Mouse (Mus musculus): ENCODE data around the gene Gm973. TPM values are rescaled to one million over a fixed set of nuclear protein-coding genes. Genes with fewer than 3 reads are reported as not detected.

Gm973 gene
- polyA plus RNA-seq, 1 experiment from 2014 or later: 0.43 TPM

- H3K27ac ChIP-seq: peak overlapping the region; percentile 70
- H3K9ac ChIP-seq: no peak overlapping the region
- ATAC-seq: peak; percentile 93
- H3K4me1 ChIP-seq (replicated peaks): peaks cover 20% of the 10 kb centered on the region
- H3K36me3 ChIP-seq: no peaks in the 10 kb centered on the region
- no peaks in the 10 kb centered on the region for H3K9me3 ChIP-seq
- H3K4me2 ChIP-seq (replicated peaks): no peak overlapping the region; the same call in 1 of the 2 replicates
- no peak overlapping the region for H3K4me3 ChIP-seq (replicated peaks)
- H3K27me3 ChIP-seq (replicated peaks): no peaks in the 10 kb centered on the region; the same call in 1 of the 2 replicates
- WGBS: 11% methylated on average over 8 of the region's 8 CpGs
These were observed 64.2 kb downstream of the Gm973 start for GRCm38 (mm10) chr1:59580131-59580751.

- no peak overlapping the region for H3K4me2 ChIP-seq (replicated peaks)
- WGBS: 69% methylated on average over 3 of the region's 3 CpGs
- H3K9ac ChIP-seq: no peak overlapping the region
- no peaks in the 10 kb centered on the region for H3K36me3 ChIP-seq
- H3K4me3 ChIP-seq (replicated peaks): no peak overlapping the region
- ATAC-seq: no peak
- H3K27ac ChIP-seq: peak overlapping the region; percentile 70
- H3K4me1 ChIP-seq (replicated peaks): peaks cover 20% of the 10 kb centered on the region
- no peaks in the 10 kb centered on the region; the same call in 1 of the 2 replicates for H3K27me3 ChIP-seq (replicated peaks)
- H3K9me3 ChIP-seq: no peaks in the 10 kb centered on the region
These were observed 64.8 kb downstream of the Gm973 start for GRCm38 (mm10) chr1:59580880-59581279.

GRCm38 (mm10) chr1:59584656-59585410 is 68.8 kb downstream of the Gm973 start:
- Histone ChIP-seq H3K9ac (no peak overlapping the region), H3K27ac (no peak overlapping the region), H3K4me2 (replicated peaks) (peak overlapping the region; percentile 39), H3K4me3 (replicated peaks) (no peak overlapping the region), H3K9me3 (no peaks in the 10 kb centered on the region), H3K4me1 (replicated peaks) (peaks cover 10% of the 10 kb centered on the region), H3K27me3 (replicated peaks) (no peaks in the 10 kb centered on the region), H3K36me3 (no peaks in the 10 kb centered on the region)
- ATAC-seq: peak; percentile 26; the same call in 1 of the 2 replicates
- 22% methylated on average over 18 of the region's 18 CpGs for WGBS

- H3K9ac ChIP-seq: no peak overlapping the region
- WGBS: 54% methylated on average over 1 of the region's 1 CpGs
- no peak overlapping the region for H3K27ac ChIP-seq
- H3K4me2 ChIP-seq (replicated peaks): no peak overlapping the region
- H3K4me3 ChIP-seq (replicated peaks): no peak overlapping the region
- no peaks in the 10 kb centered on the region for H3K36me3 ChIP-seq
- 0 out of 2 replicates have a peak, but pooled peaks cover 4% of the 10 kb centered on the region for H3K4me1 ChIP-seq (replicated peaks)
- H3K9me3 ChIP-seq: no peaks in the 10 kb centered on the region
- H3K27me3 ChIP-seq (replicated peaks): peaks cover 3% of the 10 kb centered on the region; the same call in 1 of the 2 replicates
- ATAC-seq: no peak
These were observed 73.2 kb downstream of the Gm973 start for GRCm38 (mm10) chr1:59589271-59589670.

- H3K4me2 ChIP-seq (replicated peaks): no peak overlapping the region; the same call in 1 of the 2 replicates
- no peaks in the 10 kb centered on the region for H3K36me3 ChIP-seq
- H3K9ac ChIP-seq: no peak overlapping the region
- ATAC-seq: no peak
- H3K4me1 ChIP-seq (replicated peaks): 0 out of 2 replicates have a peak, but pooled peaks cover 4% of the 10 kb centered on the region
- 27% methylated on average over 10 of the region's 10 CpGs for WGBS
- no peak overlapping the region; the same call in 1 of the 2 replicates for H3K4me3 ChIP-seq (replicated peaks)
- H3K27ac ChIP-seq: no peak overlapping the region
- no peaks in the 10 kb centered on the region for H3K9me3 ChIP-seq
- H3K27me3 ChIP-seq (replicated peaks): peaks cover 3% of the 10 kb centered on the region; the same call in 1 of the 2 replicates
These were observed 76.3 kb downstream of the Gm973 start for GRCm38 (mm10) chr1:59592359-59592758.

GRCm38 (mm10) chr1:59592876-59593275 is 76.8 kb downstream of the Gm973 start:
- ATAC-seq: 0 out of 2 replicates have a peak, but pooled peaks have one; percentile 12
- Histone ChIP-seq H3K4me2 (replicated peaks) (no peak overlapping the region; the same call in 1 of the 2 replicates), H3K27ac (no peak overlapping the region), H3K9me3 (no peaks in the 10 kb centered on the region), H3K4me1 (replicated peaks) (0 out of 2 replicates have a peak, but pooled peaks cover 4% of the 10 kb centered on the region), H3K27me3 (replicated peaks) (peaks cover 3% of the 10 kb centered on the region; the same call in 1 of the 2 replicates), H3K9ac (no peak overlapping the region), H3K36me3 (no peaks in the 10 kb centered on the region), H3K4me3 (replicated peaks) (no peak overlapping the region)
- WGBS: 40% methylated on average over 12 of the region's 12 CpGs

- H3K9ac ChIP-seq: no peak overlapping the region
- no peak for ATAC-seq
- H3K27me3 ChIP-seq (replicated peaks): peaks cover 3% of the 10 kb centered on the region; the same call in 1 of the 2 replicates
- H3K9me3 ChIP-seq: no peaks in the 10 kb centered on the region
- no peak overlapping the region for H3K27ac ChIP-seq
- H3K4me2 ChIP-seq (replicated peaks): no peak overlapping the region
- no peak overlapping the region for H3K4me3 ChIP-seq (replicated peaks)
- 74% methylated on average over 2 of the region's 2 CpGs for WGBS
- no peaks in the 10 kb centered on the region for H3K36me3 ChIP-seq
- 0 out of 2 replicates have a peak, but pooled peaks cover 4% of the 10 kb centered on the region for H3K4me1 ChIP-seq (replicated peaks)
These were observed 77.6 kb downstream of the Gm973 start for GRCm38 (mm10) chr1:59593622-59594035.

- no peaks in the 10 kb centered on the region for H3K36me3 ChIP-seq
- no peak for ATAC-seq
- H3K27me3 ChIP-seq (replicated peaks): peaks cover 3% of the 10 kb centered on the region; the same call in 1 of the 2 replicates
- H3K9ac ChIP-seq: no peak overlapping the region
- H3K4me1 ChIP-seq (replicated peaks): 0 out of 2 replicates have a peak, but pooled peaks cover 4% of the 10 kb centered on the region
- 66% methylated on average over 11 of the region's 11 CpGs for WGBS
- H3K4me2 ChIP-seq (replicated peaks): no peak overlapping the region
- no peak overlapping the region for H3K27ac ChIP-seq
- no peaks in the 10 kb centered on the region for H3K9me3 ChIP-seq
- no peak overlapping the region for H3K4me3 ChIP-seq (replicated peaks)
These were observed 78.7 kb downstream of the Gm973 start for GRCm38 (mm10) chr1:59594586-59595266.

GRCm38 (mm10) chr1:59595609-59596008 is 79.5 kb downstream of the Gm973 start:
- 77% methylated on average over 9 of the region's 9 CpGs for WGBS
- Histone ChIP-seq H3K27ac (no peak overlapping the region), H3K9ac (no peak overlapping the region), H3K9me3 (no peaks in the 10 kb centered on the region), H3K4me2 (replicated peaks) (no peak overlapping the region), H3K36me3 (no peaks in the 10 kb centered on the region), H3K4me1 (replicated peaks) (0 out of 2 replicates have a peak, but pooled peaks cover 4% of the 10 kb centered on the region), H3K27me3 (replicated peaks) (peaks cover 3% of the 10 kb centered on the region; the same call in 1 of the 2 replicates), H3K4me3 (replicated peaks) (no peak overlapping the region)
- no peak for ATAC-seq

- no peak overlapping the region for H3K9ac ChIP-seq
- 41% methylated on average over 11 of the region's 11 CpGs for WGBS
- no peaks in the 10 kb centered on the region for H3K27me3 ChIP-seq (replicated peaks)
- H3K4me3 ChIP-seq (replicated peaks): no peak overlapping the region
- H3K4me1 ChIP-seq (replicated peaks): no peaks in the 10 kb centered on the region
- H3K4me2 ChIP-seq (replicated peaks): no peak overlapping the region
- H3K36me3 ChIP-seq: no peaks in the 10 kb centered on the region
- H3K9me3 ChIP-seq: no peaks in the 10 kb centered on the region
- ATAC-seq: no peak
- H3K27ac ChIP-seq: no peak overlapping the region
These were observed 86.7 kb downstream of the Gm973 start for GRCm38 (mm10) chr1:59602531-59603416.

- Histone ChIP-seq H3K36me3 (no peaks in the 10 kb centered on the region), H3K9ac (no peak overlapping the region), H3K27ac (no peak overlapping the region), H3K4me2 (replicated peaks) (no peak overlapping the region), H3K4me3 (replicated peaks) (no peak overlapping the region), H3K9me3 (no peaks in the 10 kb centered on the region), H3K4me1 (replicated peaks) (no peaks in the 10 kb centered on the region), H3K27me3 (replicated peaks) (no peaks in the 10 kb centered on the region)
- WGBS: 97% methylated on average over 2 of the region's 2 CpGs
- ATAC-seq: no peak
These were observed 87.3 kb downstream of the Gm973 start for GRCm38 (mm10) chr1:59603417-59603712.

All from intestine, embryonic 15.5 days (tissue).